Mouse (Mus musculus) thymus, postnatal 10 days (tissue): ENCODE measurements around the gene Cldn34c2.
"Not testable (repeated sequence)": the region's sequence is repeated elsewhere in the genome, so short reads cannot be mapped to it uniquely, and the experiment has no call there.

ENCODE experiments used
- DNase-seq, 2 experiments: peaks; one replicate each; pipeline ENCODE4 v3.0.0; 2021; ENCODE audit warnings: low spot score in 2 of 2

The Cldn34c2 gene

DNA sequence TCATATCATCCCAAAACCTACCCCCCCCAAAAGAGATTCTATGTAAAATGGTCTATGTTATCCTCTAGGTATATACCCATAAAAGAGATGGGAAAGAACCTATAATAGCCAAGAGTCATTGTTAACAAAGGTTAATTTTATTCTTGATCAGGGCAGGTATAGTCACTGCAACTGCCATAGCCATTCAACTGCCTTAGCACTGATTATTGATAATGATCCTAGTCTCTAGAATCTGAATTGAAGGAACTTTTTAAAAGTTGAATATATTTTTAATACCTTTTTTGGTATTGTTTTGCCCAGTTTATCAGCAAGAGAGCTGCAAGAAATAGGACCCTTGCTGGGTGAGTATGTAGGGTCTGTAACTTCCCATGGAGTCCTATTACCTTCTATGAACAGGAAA, at the start of gene Cldn34c2:
TSS of gene Cldn34c2 (plus strand) at position 301 of the 400 bp plus-strand sequence.
- not testable (repeated sequence) for DNase-seq

DNA sequence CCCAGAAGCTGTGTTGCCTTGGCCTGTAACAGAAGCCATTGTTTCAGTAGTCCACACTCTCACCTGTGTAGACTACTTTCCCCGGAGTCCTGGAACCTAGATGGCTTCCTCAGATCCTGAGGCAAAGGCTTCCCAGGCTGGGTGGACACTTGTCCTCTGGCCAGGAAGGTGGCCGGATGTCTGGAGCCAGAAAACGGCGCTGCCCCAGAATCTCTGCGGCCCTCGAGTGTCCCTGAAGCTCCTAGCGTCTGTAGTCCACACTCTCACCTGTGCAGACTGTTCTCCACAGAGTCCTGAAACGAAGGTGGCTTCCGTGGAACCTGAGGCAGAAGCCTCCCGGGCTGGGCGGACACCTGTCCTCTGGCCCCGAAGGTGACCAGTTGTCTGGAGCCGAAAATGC, 30.1 kb upstream of the Cldn34c2 start:
- DNase-seq, result not testable (repeated sequence)

DNA sequence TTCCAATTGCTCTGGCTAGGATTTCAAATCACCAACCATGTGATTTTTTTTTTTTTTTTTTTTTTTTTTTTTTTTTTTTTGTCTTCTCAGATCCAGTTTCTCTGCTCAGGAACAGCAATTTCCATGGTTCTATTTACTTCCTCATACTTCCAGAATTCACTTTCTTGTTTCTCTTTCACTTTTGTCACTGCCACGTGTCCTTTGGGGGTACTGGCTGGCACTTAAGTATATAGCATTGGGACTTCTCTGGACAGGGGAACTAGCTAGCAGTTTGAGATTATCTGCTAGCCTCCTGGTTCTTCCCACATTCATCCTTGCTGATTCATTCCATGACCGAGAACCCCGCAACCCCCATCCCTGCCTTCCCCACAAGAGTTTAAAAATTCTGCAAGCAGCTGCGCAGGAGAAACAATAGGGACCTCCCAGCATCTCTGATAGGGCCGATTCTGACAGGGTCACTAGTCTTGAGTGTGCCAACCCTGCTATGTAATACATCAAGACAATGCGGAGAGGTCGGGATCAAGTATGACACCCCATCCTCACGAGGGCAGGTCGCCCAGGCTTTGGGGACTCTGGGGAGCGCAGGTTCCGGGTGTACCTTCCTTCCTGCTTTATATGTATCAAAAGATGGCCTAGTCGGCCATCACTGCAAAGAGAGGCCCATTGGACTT, 30.8 kb downstream of the Cldn34c2 start:
- DNase-seq, result not testable (repeated sequence)
